Mouse (Mus musculus) erythroblast, embryonic 14.5 days (primary cell): ENCODE data around the gene Plcl2.

Experiments
- GATA1 ChIP-seq: IDR thresholded peaks from 2 replicates; pipeline ENCODE4 v1.6.1; 2012; ENCODE audit warnings: low read length, inconsistent platforms, mixed read lengths
- TAL1 ChIP-seq: IDR thresholded peaks from 3 replicates; pipeline ENCODE4 v1.6.1; 2012; ENCODE audit warnings: low read length, inconsistent platforms, mixed read lengths

DNA sequence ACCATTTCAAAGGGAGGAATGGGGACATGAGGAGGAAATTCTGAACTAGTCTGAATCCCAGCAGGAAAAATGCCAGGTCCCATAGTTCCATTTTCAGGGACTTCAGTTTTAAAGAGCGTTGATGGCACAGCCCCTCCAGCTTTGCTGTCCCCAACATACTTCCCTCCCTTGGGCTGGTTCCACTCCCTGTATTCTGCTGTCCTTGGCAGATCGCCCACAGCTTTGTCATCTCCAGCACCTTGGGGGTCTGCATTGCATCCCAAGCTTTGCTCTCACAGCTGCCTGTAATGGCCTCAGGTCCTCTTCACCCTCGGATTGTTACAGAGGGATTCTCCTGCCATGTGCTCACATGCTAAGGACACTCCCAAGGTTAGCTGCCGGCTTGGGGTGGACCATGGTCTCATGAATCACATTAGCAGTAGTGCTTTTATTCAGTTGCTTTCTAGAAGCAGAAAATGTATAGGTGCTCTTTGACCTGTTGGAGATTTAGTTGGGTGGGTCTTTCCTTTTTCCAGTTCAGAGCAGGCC, 159.5 kb downstream of the Plcl2 start:
- TF ChIP-seq TAL1: no peak
- TF ChIP-seq GATA1: no peak
